Mouse (Mus musculus) liver, embryonic 14.5 days (tissue): ENCODE results near the gene Slamf8. TPM values are rescaled to one million over a fixed set of nuclear protein-coding genes. Genes with fewer than 3 reads are reported as not detected.

Source experiments
- ATAC-seq: fragments of 200-750 bp; cut with Nextera tagmentation; 2 replicates; pipeline ENCODE4 v1.8.0; 2017; ENCODE audit warnings: moderate number of reproducible peaks, mild to moderate bottlenecking, moderate library complexity; ENCODE audit not compliant: insufficient read depth
- DNase-seq, 3 experiments: peaks; one replicate each; pipeline ENCODE4 v3.0.0-alpha.2; 2012 to 2013; ENCODE audit warnings: low read depth in 3 of 3, low spot score in 3 of 3
- H3K27ac ChIP-seq: fragments of 300-500 bp; sonication (generic); 2 replicates; pipeline ENCODE4 v1.5.1; 2014; ENCODE audit warnings: moderate library complexity, mild to moderate bottlenecking, control low read depth, inconsistent platforms
- H3K27me3 ChIP-seq: fragments of 300-500 bp; sonication (generic); 2 replicates; pipeline ENCODE4 v1.6.1; 2014; ENCODE audit warnings: mild to moderate bottlenecking, low read length, moderate library complexity; ENCODE audit not compliant: control insufficient read depth, insufficient read depth
- H3K36me3 ChIP-seq: fragments of 300-500 bp; sonication (generic); replicated peaks from 2 replicates; pipeline ENCODE4 v1.6.1; 2014; ENCODE audit warnings: low read depth; ENCODE audit not compliant: control insufficient read depth, insufficient read depth
- H3K4me1 ChIP-seq, 2 experiments: fragments of 200-500 bp in 1 of 2; fragments of 300-500 bp in 1 of 2; sonication (generic) in 1 of 2; replicated peaks; 2 replicates each; pipeline ENCODE4 v1.6.1; 2012 to 2014; ENCODE audit warnings: antibody characterized with exemption in 1 of 2, inconsistent platforms in 1 of 2, low read length in 1 of 2; ENCODE audit not compliant: control insufficient read depth in 2 of 2, insufficient read depth in 2 of 2
- H3K4me2 ChIP-seq: fragments of 300-500 bp; sonication (generic); 2 replicates; pipeline ENCODE4 v1.6.1; 2014; ENCODE audit warnings: low read depth, mild to moderate bottlenecking, control low read depth, moderate library complexity
- H3K4me3 ChIP-seq, 2 experiments: fragments of 200-500 bp in 1 of 2; fragments of 300-500 bp in 1 of 2; sonication (generic) in 1 of 2; 2 replicates each; pipeline ENCODE4 v1.5.1; 2012 to 2014; ENCODE audit warnings: low read depth in 2 of 2, low read length in 2 of 2, mild to moderate bottlenecking in 2 of 2, control low read depth in 1 of 2, inconsistent platforms in 1 of 2, moderate library complexity in 1 of 2; ENCODE audit not compliant: insufficient read depth in 1 of 2
- H3K9ac ChIP-seq: fragments of 300-500 bp; sonication (generic); replicated peaks from 2 replicates; pipeline ENCODE4 v1.6.1; 2014; ENCODE audit warnings: mild to moderate bottlenecking, control low read depth, moderate library complexity
- H3K9me3 ChIP-seq: fragments of 300-500 bp; sonication (generic); 2 replicates; pipeline ENCODE4 v1.6.1; 2016; ENCODE audit warnings: low read length, mixed read lengths; ENCODE audit not compliant: control insufficient read depth
- CTCF ChIP-seq: IDR thresholded peaks from 2 replicates; pipeline ENCODE4 v1.5.1; 2016; ENCODE audit warnings: antibody characterized with exemption, low read depth, control low read depth
- EP300 ChIP-seq: IDR thresholded peaks from 2 replicates; pipeline ENCODE4 v1.6.1; 2016; ENCODE audit warnings: antibody characterized with exemption, low read depth
- WGBS: fragments of 180-500 bp; shearing (Covaris S2); extraction: QIAGEN DNeasy Blood & Tissue Kit; methylation state at CpG from one replicate; pipeline ENCODE4 v1.1.7; 2014; ENCODE audit not compliant: insufficient replicate concordance; 5-methylcytosine and 5-hydroxymethylcytosine counted together
- polyA plus RNA-seq, 2 experiments: library from polyadenylated mRNA; depleted of rRNA in 1 of 2; stranded (reverse) in 1 of 2; unstranded in 1 of 2; fragments of >200 nt; fragmentation: Nextera tagmentation in 1 of 2; extraction: Ambion mirVana in 1 of 2; gene quantifications; 2 replicates each; pipeline versions ENCODE4 v1.2.1 to v1.2.3; 2012 to 2014

Gene Slamf8
- polyA plus RNA-seq, 2 experiments, result 0.09 to 0.11 TPM

DNA sequence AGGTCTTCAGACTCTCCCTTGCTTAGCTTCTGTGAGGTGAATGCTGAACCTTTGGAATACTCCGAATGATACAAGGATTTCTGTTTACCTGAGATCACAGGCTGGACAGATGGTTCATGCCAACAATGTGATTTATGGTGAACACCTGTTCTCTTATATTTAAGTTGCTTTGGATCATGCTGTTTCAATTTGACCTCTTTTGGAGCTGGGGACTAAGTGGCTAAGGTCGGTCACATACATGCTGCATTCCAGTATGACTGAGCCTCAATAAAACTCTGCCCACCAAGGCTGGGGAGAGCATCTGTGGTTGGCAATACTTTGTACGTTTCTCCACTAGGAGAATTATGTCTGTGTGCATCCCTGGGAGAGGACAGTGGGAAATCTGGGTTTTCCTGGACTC, 33.7 kb upstream of the Slamf8 start:
- no peak for TF ChIP-seq CTCF
- TF ChIP-seq EP300, result no peak
- H3K4me2 ChIP-seq, result no peak overlapping the region
- H3K9me3 ChIP-seq, result no peaks in the 10 kb centered on the region
- H3K9ac ChIP-seq, result no peak overlapping the region
- no peak overlapping the region for H3K27ac ChIP-seq
- ATAC-seq, result no peak
- H3K27me3 ChIP-seq, result no peaks in the 10 kb centered on the region
- no peak for DNase-seq
- WGBS, result 53% methylated on average over 3 of the region's 3 CpGs
- no peak overlapping the region for H3K4me3 ChIP-seq
- H3K36me3 ChIP-seq, result no peaks in the 10 kb centered on the region
- no peaks in the 10 kb centered on the region for H3K4me1 ChIP-seq

DNA sequence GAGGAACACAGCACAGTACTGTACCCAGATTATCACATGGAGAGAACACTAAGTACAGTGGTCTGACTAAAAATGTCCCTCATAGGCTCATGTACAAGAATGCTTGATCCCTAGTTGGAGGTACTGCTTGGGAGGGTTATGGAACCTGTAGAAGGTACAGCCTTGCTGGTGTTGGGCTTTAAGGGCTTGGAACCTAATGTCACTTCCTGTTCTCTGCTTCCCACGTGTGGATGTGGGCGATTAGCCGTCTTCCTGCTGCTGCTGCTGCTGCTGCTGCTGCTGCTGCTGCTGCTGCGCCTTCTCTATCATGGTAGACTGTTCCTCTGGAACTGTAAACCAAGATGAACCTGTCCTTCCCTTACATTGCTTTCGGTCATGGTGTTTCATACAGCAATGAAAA, 33.2 kb upstream of the Slamf8 start:
- no peaks in the 10 kb centered on the region for H3K27me3 ChIP-seq
- no peaks in the 10 kb centered on the region for H3K9me3 ChIP-seq
- H3K36me3 ChIP-seq, result no peaks in the 10 kb centered on the region
- H3K4me2 ChIP-seq, result no peak overlapping the region
- H3K9ac ChIP-seq, result no peak overlapping the region
- H3K4me3 ChIP-seq, result no peak overlapping the region
- no peak overlapping the region for H3K27ac ChIP-seq
- TF ChIP-seq CTCF, result no peak
- TF ChIP-seq EP300, result no peak
- DNase-seq, result no peak
- no peaks in the 10 kb centered on the region for H3K4me1 ChIP-seq
- ATAC-seq, result no peak
- WGBS, result 25% methylated on average over 5 of the region's 5 CpGs

DNA sequence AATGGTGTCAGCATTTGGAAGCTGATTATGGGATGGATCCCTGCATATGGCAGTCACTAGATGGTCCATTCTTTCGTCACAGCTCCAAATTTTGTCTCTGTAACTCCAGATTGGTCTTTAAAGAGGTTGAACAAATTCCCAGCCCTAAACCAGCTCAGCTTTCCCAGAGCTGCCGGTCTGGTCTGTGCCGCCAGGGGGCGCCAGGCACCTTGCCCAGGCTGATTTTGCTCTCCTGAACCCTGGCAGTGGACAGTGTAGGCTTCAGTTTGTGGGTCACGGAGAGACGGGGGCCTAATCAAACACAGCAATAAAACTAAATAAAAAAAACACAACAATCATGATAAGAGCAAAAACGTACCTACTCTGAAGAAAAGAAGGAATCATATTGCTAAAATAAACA, 28.9 kb upstream of the Slamf8 start:
- Histone ChIP-seq H3K36me3 (no peaks in the 10 kb centered on the region), H3K4me2 (no peak overlapping the region), H3K9me3 (no peaks in the 10 kb centered on the region), H3K4me1 (no peaks in the 10 kb centered on the region), H3K9ac (no peak overlapping the region), H3K4me3 (no peak overlapping the region), H3K27ac (no peak overlapping the region), H3K27me3 (no peaks in the 10 kb centered on the region)
- TF ChIP-seq EP300 (no peak), CTCF (peak; percentile 90)
- DNase-seq (peak in 1 of 3 experiments; percentile 6), ATAC-seq (no peak)
- WGBS, result 5% methylated on average over 7 of the region's 7 CpGs

DNA sequence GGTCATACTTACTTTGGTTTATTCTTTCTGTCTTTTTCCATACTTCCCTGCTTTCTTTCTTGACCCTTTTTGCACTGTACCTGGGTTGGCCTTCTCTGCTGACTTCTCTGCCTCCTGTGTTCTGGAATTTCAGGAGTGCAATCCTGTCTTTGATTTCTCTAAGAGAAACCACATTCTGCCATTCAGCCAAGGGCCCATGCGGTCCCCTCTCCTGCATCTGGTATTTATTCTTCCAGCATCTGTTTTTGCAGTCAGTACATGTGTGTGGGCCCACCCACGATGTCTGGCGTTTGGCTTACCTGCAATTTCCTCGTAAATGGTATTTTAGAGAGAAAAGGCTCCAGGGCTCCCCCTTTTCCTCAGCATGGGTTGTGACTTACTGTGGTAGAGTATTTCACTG, 27.8 kb upstream of the Slamf8 start:
- Histone ChIP-seq H3K9me3 (no peaks in the 10 kb centered on the region), H3K4me2 (no peak overlapping the region), H3K9ac (no peak overlapping the region), H3K27ac (no peak overlapping the region), H3K4me1 (no peaks in the 10 kb centered on the region), H3K27me3 (no peaks in the 10 kb centered on the region), H3K36me3 (no peaks in the 10 kb centered on the region), H3K4me3 (no peak overlapping the region)
- WGBS, result 56% methylated on average over 4 of the region's 4 CpGs
- TF ChIP-seq CTCF, result no peak
- no peak for TF ChIP-seq EP300
- DNase-seq (no peak), ATAC-seq (no peak)

DNA sequence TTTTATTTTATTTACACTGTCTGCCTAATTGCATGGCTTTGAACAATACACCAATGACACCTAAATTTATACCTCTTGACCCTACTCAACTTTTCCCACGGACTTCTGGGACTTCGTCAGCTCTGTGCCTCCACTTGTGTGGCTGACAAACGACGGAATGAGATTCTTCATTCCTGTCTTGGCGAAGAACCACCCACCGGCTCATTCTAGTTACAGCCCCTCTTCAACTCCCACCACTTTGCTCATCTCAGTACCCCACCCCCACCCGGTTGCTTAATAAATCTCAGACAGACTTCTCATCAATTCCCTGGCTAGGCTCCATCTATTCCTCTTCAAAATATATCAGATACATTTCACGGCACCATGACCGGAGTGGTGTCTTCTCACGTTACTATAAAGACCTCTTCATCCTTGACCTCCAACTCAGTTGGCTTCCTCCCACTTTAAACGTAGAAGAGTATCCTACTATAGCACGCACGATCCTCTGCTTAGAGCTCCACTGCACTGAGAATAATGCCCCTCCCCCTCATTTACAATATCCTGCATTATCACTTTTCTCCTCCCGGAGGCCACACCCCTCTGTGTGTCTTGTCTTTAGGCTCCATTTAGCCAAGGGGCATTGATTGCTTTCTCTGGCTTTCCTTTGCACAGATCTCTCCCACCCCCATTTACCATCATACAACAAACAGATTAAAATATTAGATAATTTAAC, 27.2 kb upstream of the Slamf8 start:
- Histone ChIP-seq H3K4me2 (no peak overlapping the region), H3K9me3 (no peaks in the 10 kb centered on the region), H3K27ac (no peak overlapping the region), H3K4me3 (no peak overlapping the region), H3K36me3 (no peaks in the 10 kb centered on the region), H3K9ac (no peak overlapping the region), H3K4me1 (no peaks in the 10 kb centered on the region), H3K27me3 (no peaks in the 10 kb centered on the region)
- ATAC-seq (no peak), DNase-seq (no peak)
- TF ChIP-seq EP300 (no peak), CTCF (no peak)
- 47% methylated on average over 14 of the region's 14 CpGs for WGBS
